Mouse (Mus musculus): ENCODE data around the gene Tescl.

Tescl gene

GRCm38 (mm10) chr7:24361001-24361400 lies 27.3 kb upstream of the Tescl start:
- DNase-seq: no peak

DNA sequence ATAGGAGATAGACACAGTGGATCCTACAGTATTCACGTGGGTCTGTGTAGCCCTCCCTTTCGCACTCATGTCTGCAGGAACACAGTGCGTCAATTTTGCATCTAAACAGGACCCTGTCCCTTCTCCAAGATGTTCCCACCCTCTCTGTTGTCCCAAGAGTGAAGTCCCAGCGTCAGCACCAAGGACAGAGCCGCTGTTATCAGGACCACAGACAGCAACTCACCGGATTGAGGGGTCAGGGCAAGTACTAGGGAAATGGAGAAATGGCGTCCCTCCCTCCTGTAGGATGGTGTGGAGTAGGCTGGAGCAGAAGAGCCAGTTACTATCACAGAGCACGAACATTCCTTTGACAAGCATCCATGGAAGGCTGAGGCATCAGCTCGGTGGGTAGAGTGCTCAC lies 25.5 kb upstream of the Tescl start:
- DNase-seq: no peak

GRCm38 (mm10) chr7:24357899-24358298 lies 24.2 kb upstream of the Tescl start:
- no peak for DNase-seq

- DNase-seq: no peak
Observed at GRCm38 (mm10) chr7:24356081-24356480, 22.3 kb upstream of the Tescl start.

- no peak for DNase-seq
Observed at GRCm38 (mm10) chr7:24355646-24356045, 21.9 kb upstream of the Tescl start.

DNA sequence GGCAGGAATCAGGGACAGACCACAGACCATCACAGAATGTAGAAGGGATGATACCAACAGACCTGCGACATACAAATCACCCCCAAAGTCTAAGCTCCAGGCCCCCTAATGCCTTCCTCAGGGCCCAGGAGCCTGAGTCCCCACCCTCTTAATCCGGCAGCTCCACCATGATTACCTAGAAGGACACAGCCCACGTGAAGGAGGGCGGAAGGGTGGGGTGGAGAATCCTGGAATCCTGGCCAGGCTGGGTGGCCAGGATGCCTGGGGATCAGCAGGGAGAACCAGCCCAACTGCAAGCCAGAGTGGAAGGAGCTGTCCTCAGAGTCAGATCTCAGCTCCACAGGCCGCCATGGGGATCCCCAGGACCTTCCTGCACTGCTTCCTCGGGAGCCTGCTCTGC lies 15.2 kb upstream of the Tescl start, which contains the start of gene Lypd5:
TSS of gene Lypd5 (plus strand) at position 301 of the 400 bp plus-strand sequence.
- no peak for DNase-seq

DNA sequence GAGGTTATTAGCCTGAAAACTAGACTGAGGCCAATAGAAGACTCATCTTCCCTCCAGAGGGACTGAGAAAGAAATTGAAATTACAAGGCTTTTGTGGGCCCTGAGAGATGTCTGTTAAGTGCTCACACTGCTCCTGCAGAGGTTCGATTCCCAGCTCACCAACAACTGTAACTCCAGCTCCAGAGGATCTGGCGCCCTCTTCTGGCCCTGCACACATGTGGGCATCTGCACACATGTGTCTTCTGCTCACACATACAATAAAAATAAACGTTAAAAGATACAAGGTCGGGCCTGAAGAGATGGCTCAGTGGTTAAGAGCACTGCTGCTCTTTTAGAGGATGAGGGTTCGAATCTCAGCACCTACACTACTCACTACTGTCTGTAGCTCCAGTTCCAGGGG lies 12.7 kb upstream of the Tescl start:
- DNase-seq: no peak

- DNase-seq: no peak
Observed at GRCm38 (mm10) chr7:24343701-24344272, 10.1 kb upstream of the Tescl start.

GRCm38 (mm10) chr7:24338241-24338640 lies 4.5 kb upstream of the Tescl start:
- DNase-seq: no peak

DNA sequence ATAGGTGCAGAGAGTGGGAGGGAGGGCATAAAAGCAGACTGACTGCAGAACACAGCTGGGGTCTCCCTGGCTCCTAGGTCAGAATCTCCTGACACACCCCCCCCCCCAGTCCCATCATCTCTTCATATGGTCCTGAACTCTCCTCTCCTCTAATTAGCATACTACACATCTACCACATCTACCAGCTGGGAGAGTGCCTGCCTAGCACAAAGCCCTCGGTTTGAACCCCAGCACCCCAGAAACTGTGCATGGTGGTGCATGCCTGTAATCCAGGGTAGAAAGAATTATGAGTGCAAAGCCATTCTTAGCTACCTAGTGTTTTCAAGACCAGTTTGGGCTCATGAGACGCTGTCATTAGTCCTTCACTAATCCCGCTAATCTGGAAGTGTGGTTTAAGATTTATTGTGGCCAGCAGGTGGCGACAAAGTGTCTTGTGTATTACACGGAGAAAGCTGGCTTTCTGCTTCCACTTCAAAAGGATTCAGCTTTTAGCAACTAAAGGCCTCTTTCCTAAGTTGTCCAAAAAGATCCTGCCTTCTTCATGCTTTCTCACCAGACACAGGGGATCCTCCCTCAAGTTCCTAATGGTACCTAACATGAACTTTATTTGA lies 2.1 kb upstream of the Tescl start:
- peak; percentile 48 for DNase-seq

GRCm38 (mm10) chr7:24327281-24327975 lies 6.3 kb downstream of the Tescl start:
- no peak for DNase-seq

DNA sequence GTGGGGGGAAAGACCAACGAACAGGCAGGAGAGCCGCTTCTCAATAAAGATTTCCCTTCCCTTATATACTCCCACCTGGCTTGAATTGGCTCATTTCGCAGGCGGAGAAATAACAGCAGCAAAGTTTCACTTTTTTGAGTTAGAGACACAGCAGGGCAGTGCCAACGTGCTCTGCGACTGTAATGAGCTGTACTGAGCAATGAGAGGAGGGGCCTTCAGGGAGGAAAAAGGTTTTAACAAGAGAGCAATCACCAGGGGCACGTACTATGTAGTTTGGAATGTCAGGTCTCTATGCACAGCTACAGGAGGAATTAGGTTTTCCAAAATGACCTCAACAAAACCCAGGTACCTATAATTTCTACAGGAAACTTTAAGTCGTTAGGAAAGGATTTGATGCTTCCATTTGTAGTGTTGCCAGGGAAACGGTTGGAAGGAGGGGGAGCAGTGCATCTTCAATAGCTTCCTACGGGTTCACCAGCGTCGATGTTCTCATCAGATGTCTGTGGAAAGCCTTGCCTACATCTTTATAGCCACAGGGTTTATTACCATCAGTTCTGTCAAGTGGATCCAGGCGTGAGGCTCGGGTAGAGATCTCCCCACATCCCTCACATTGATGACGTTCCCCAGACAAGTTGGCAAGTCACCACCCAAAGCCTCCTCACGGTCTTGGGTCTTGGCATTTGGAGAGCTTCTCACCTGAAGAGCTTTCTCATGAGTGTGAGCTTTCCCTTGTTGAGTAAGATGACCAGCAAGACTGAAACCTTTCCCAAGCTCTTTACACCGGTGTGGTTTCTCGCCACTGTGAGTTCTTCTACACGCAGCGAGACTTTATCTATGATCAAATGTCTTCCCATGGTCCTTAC lies 7.2 kb downstream of the Tescl start:
- DNase-seq: peak; percentile 11

DNA sequence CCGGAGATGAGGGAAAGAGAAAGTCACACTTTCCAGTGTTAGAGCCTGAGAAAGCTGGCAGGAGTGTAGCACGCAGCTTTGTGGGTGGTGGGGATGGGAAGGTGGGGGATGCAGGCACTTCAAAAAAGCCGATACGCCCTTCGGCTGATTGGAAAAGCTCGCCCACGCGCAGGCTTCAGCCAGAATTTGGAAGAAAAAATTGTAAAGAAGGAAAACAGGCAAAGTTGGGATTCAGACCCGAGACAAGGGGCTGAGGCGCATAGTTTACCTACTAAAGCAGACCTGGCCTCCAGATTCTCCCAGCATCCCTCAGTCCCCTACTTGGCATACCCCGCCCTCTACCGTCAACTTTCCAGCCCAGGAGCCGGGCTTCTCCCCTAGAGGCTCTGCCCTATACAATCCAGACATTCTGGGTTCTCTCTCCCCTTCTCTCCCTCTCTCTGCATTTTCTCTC lies 8.0 kb downstream of the Tescl start:
- peak; percentile 62 for DNase-seq

- no peak for DNase-seq
Observed at GRCm38 (mm10) chr7:24325197-24325596, 8.5 kb downstream of the Tescl start.

DNA sequence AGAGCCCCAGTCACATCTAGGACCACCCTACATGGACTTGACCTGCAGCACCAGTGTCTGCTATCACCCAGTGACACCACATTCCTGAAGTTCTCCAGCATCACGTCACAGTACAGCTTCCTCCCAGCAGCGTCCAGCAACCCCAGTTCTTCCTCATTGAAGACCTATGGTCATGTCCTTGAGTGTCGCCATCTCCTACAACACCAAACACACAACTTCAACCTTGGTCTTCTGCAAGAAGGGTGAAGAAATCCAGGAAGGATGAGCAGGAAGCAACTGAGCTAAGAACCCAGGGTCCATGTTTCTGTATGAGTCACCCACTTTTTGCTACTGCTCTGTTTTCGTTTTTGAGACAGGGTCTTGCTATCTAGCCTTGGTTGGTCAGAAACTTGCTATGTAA lies 11.1 kb downstream of the Tescl start:
- DNase-seq: no peak

- no peak for DNase-seq
Observed at GRCm38 (mm10) chr7:24318942-24319341, 14.8 kb downstream of the Tescl start.

- DNase-seq: peak; percentile 97
Observed at GRCm38 (mm10) chr7:24316567-24317092, 17.1 kb downstream of the Tescl start, which contains the start of gene Zfp94. Zfp94 (minus strand) TSS chr7:24316666.

DNA sequence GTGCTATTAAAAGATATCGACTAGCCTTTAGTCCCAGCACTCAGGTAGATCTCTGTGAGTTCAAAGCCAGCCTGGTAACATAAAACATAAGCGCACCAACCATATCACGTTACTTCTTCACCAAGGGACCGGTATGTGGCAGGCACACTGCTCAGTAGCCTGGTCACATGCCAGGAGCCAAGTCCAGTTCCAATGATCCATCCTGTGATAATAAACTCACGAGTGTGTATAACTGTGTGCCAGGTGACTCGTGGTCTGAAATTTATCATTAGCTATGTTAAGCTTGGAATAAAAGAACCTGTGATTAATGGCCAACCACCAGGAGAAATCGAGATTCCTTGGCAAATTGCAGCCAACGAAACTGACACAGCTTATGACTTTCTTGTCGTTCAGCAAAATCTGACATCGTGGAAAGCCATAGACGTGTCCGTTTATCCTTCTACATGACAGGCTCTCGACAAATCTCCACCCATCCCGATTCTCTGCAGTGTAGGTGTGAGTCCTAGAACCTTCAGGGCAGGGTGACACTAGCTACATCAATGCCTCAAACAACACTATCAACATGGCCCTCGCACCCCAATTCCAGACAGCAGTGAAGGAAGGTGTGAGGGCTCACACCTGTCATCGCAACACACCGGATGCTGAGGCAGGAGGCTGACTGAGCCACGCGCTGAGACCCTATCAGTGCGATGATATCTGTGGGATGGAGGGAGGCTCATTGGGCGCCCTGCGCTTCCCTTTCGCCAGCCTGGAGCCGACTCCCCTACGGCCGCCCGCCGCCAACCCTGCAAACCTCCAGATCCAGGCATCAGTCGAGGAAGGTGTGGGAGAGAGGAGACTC lies 17.8 kb downstream of the Tescl start:
- DNase-seq: no peak

DNA sequence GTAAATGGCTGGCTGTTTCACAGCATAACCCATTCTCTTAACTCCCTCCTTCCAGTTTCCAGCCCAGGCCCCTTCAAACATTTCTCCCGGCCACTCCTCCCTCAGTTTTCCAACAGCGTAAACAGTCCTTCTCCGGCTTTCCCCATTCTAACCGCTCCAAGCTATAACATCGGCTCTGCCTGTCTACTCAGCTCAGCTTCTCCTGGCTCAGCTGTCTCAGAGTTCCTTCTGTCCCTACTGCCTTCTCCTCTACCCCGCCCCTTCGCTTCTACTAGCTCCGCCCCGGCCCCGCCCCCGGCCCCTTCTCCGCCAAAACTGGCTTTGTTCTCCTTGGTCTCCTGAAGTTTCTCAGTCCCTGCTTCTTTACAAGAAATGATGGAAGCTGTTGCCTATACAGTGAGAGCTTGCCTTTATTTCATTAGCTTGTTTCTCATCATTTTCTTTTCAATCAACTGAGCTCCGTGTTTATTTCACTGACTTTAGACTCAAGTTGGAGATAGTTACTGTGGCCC lies 32.9 kb downstream of the Tescl start, which contains the start of gene Zfp61:
TSS of gene Zfp61 (minus strand) at position 462 of the 512 bp plus-strand sequence.
- DNase-seq: no peak

- DNase-seq: peak; percentile 14
Observed at GRCm38 (mm10) chr7:24299823-24300481, 33.8 kb downstream of the Tescl start.

Measured in right cerebral cortex, postnatal 25 days (tissue).